Mouse (Mus musculus) embryonic stem cell, embryonic (primary cell): ENCODE data around the gene Cask.

Experiments used
- CTCF ChIA-PET, 4 experiments: fragments of 300-600 bp in 2 of 4; fragments of 350-600 bp in 2 of 4; sonication (Branson Sonifier 250); formaldehyde crosslinking; loops; one replicate each; lab custom pipeline; 2022; ENCODE audit warnings: inconsistent platforms in 2 of 4; lab: Charles Lee
- POLR2A ChIA-PET, 4 experiments: fragments of 300-600 bp in 2 of 4; fragments of 350-600 bp in 2 of 4; sonication (Branson Sonifier 250); formaldehyde crosslinking; loops; one replicate each; lab custom pipeline; 2022; ENCODE audit warnings: antibody characterized with exemption in 4 of 4, inconsistent platforms in 1 of 4; lab: Charles Lee

Gene Cask

DNA sequence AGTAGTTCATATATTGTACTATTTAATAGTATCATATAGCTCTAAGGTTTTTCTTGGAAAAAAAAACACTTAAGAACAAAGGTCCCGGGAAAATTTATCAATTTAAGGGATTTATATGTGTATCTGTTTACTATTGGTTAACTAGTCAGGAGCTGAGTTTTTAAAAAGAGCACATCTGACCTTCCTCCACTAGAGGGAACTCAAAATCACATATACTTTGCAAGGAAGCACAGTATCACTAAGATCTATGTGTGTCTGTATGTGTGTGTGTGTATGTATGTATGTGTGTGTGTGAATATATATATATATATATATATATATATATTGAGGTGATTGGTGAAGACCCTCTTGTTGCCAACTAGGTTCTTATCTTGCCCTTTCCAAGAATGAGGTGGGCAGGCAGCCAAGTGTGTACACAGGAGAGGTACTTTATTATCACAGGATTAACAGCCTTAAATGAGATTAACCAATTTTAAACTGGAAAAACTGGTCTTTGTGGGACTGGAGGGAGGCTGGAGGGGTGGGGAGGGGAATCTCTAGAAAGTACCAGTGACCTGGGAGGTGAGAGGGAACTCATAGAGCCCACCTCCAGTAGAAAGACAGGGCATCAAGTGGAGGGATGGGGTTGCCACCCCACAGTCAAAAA lies 121.2 kb downstream of the Cask start:
- POLR2A ChIA-PET = no interaction called here
- CTCF ChIA-PET = interaction anchor here in 1 of 4 experiments (0.6 kb wide), 1 partner anchor 132 kb away, joined by 5 read pairs; no protein-coding TSS in a partner anchor

DNA sequence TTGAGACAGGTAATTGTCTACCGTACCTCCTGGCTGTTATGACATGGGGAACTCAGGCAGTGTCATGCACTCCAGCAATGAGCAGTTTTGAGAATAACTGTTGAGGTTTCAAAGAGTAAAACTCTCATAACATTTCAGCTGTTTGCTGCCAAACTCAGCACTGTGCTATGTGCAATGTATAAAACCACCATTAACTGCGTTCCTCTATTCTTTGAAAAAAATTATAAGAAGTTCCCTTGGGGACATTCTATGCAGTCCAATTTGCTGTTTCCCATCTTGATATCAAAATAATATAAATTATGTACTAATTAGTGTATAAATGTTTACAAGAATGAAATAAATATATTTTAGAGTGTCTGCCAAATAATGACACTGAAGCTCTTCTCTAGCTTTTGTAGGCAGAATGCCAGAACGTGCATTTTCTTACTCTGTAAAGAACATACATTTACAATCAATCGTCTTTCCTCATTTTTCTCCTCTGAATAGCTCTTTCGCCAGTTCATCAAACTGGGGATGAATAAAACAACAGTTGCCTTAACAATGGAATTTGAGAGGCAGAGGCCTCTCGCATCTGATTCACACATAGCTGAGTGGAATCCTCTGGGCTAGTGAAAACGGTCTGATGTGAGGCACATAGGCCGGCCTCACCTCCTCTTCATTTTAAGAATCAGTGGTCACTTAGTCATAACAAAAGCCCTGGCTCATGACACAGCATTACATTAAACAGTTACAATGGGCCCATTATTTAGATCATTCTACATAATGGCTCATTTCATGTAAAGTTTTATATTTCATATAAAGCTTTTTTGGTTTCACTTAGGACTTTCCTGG lies 125.4 kb downstream of the Cask start:
- POLR2A ChIA-PET = no interaction called here
- CTCF ChIA-PET = interaction anchor here in 1 of 4 experiments (0.6 kb wide), 1 partner anchor 69 kb away, joined by 12 read pairs; no protein-coding TSS in a partner anchor

DNA sequence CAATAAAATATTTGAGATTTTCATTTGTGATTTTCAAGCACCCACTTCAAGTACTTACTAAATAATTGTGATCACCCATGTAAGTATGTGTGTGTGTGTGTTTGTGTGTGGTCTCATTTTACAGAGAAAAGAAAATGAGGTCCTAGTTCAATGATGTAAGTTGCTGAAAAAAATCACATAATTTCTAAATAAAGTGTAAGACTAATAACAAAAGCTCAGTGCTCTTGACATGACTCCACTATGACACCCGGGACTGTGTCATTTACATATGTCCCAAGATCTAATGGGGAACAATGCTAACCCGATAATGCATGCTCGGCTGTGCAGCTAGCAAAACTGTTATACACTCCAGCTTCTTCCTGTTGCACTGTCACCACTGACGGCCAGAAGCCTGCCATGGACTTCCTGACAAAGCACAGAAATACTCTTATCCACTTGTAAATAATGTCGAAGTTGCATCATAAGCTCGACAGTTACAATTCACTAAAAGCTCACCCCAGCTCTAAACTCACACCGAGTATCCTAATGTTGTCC lies 130.8 kb downstream of the Cask start:
- POLR2A ChIA-PET = interaction anchor here in 1 of 4 experiments (0.5 kb wide), 1 partner anchor 8 kb away, joined by 3 read pairs; no protein-coding TSS in a partner anchor

DNA sequence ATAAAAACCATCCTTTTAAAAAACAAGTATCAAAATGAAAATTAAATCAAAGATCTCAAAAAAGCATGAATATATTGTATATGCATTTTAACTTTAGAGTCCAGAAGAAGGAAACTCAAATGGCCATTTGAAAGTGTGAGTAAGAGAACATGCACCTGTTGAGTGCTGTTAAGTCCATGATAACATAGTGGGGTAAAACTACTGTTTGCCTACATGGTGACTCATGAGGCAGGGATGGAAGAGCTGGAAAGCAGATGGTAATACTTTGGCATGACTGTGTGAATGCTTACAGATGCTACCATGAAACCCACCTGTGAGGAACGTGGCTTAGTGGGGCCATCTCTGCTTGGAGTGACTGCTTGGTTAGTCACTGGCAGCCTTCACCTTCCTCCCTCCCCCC lies 132.9 kb downstream of the Cask start:
- ChIA-PET POLR2A (no interaction called here), CTCF (interaction anchor here in 1 of 4 experiments (0.5 kb wide), 1 partner anchor 1088 kb away, joined by 3 read pairs; no protein-coding TSS in a partner anchor)

More for the DNA sequence above, 130.8 kb downstream of the Cask start:
- CTCF ChIA-PET = no interaction called here

DNA sequence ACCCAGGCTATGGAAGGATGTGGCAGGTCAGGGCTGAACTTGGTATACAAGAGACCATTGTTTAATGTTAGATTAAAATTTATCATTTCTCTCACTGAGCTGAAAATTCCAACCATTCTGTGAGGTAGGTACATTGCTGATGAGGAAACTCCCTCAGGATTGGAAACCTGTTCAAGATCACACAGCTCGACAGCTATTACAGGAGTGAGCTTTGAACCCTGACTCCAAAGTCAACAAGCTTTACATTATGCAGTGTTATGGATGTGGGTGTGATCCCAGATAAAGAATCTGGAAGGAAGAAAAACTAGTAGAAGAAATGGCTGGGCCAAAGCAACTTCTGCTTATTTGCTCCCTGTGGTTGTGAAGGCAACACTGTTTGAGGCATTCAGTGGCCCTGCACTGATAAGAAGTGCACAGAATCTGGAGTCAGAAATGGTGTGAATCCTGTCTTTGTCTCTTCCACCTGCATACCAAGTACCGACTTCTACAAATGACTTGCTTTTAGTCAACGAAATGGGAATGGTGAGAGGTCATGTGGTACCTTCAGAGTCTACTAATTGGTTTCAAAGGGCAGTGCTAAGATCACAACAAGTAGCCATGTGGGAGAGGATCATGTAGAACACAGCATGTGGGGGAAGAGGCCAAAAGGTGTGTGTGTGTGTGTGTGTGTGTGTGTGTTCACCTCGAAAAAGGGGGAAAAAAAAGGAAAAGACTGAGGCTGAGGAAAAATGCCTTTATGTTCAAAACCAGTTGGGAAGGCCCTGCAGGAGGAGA lies 134.2 kb downstream of the Cask start:
- ChIA-PET CTCF (no interaction called here), POLR2A (no interaction called here)

DNA sequence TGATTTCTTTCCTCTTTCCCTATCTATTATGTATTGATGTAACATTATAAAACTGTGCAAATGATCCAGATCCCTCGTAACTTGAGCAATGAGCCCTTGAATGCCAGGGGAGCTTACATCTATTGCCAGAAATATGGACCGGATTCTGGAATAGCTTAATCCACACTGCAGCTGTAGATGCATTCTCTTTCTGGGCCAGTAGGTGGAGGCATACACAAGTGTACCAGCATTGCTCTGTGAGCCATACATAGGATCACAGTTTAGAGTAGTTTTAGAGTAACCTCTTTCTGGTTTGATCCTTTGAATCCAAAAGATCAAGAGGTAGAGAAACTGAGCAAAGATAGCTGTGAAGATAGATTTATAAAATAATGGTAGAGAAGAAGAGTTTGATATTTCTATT lies 141.0 kb downstream of the Cask start:
- ChIA-PET POLR2A (no interaction called here), CTCF (interaction anchor here in 2 of 4 experiments (0.6 to 0.8 kb wide), 2 partner anchors 88 to 417 kb away, joined by 3 to 14 read pairs; no protein-coding TSS in a partner anchor)

DNA sequence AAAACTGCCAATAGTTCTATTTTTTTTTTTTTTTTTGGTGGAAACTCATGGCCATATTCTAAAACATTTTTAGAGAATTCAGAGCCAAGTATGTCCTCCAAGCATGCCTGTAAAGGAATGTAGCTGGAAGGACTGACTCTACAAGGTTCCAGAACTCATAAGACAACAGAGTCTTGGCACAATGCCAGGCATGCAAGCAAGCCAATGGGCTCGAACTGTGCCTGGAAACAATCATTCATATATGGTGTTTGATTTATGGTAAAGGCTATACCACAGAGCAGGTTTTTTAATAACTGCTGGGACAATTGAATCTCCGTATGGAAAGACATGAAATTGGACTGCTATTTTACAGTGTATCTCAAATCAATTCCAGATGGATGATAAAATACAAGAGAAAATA lies 146.1 kb downstream of the Cask start:
- CTCF ChIA-PET = no interaction called here
- POLR2A ChIA-PET = no interaction called here

DNA sequence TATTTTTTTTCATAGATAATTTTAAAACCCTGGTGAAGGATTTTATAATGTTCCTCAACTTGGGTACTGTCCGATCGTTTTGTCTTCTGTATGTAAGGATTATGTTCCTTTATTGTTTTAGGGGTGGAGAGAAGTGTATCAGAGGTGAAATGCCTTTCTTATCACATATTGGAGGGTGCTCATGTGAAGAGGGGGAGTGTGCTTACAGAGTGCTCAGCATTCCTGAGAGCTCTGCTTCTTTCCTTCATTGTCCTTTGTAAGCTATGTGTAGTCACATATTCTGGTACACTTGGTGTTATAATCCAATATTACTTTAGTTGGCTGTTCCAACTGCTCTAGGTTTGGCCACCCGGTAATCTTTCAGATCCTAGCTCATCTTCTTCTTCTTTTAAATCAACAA lies 150.5 kb downstream of the Cask start:
- CTCF ChIA-PET = no interaction called here
- POLR2A ChIA-PET = no interaction called here

DNA sequence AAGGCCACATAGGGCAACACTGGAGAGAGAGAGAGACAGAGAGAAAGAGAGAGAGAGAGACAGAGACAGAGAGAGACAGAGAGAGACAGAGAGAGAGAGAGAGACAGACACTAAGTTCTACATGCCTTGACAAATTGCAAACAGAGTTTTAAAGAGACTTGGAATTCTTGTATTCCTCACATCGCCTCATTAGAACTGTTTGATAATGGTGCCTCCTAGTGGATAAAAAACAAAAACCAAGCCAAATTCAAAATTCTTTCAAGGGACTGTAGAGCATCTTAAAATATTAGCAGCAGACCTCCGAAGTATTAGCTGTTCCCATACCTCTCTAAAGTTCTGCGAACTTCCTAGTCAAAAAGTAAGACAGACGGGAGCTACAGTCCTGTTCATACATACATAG lies 159.3 kb downstream of the Cask start:
- CTCF ChIA-PET = no interaction called here

DNA sequence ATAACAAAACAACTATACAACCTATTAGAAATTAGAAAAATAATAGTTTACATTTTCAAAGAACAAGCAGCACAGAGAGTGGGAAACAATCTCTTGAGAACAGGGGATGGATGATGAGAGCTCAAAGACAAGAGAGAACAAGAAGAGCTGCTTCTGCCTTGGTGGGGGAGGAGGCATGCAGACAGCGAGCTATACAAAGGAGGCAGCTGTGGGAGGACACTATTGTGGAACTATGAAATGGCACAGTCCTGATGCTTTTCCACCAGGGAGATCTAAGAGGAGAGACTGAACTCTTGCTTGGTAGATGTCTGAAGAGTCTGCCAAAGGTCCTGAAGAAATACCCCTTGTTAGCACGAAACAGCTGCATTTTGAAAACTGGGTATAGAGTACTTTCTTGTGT lies 162.8 kb downstream of the Cask start:
- CTCF ChIA-PET = no interaction called here

More for the DNA sequence above, 159.3 kb downstream of the Cask start:
- POLR2A ChIA-PET = interaction anchor here in 1 of 4 experiments (0.7 kb wide), 1 partner anchor 526 kb away, joined by 3 read pairs; no protein-coding TSS in a partner anchor

DNA sequence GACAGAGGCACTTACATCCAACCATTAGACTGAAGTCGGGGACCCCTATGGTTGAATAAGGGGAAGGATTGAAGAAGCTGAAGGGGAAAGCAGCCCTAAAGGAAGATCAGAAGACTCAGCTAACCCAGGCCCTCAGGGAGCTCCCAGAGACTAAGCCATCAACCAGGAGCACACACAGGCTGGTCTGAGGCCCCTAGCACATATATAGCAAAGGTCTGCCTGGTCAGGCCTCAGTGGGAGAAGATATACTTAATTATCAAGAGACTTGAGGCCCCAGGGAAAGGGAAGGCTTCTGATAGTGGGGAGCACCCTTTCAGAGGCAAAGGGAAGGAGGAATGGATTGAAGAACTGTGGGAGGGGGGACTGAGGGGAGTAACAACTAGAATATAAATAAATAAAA lies 164.6 kb downstream of the Cask start:
- CTCF ChIA-PET = no interaction called here
- POLR2A ChIA-PET = no interaction called here

More for the DNA sequence above, 162.8 kb downstream of the Cask start:
- POLR2A ChIA-PET = no interaction called here

DNA sequence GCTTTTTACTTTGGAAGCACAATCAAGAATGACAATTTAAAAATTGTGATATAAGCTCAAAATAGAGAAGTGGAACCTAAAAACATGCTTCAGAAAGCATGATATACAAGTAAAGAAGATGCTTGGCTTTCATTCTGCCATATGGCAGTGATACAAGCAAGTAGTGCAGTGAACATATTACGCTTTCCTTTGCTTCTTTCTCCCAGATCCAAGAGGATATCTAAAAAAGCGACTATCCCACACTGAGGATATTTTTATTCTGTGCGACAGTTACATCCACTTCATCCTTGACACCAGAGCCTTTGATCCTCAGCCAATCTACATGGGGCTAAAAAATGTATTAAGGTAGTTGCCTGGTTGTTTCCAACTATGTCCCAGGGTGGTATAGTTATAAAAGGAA lies 169.4 kb downstream of the Cask start:
- ChIA-PET POLR2A (no interaction called here), CTCF (no interaction called here)

DNA sequence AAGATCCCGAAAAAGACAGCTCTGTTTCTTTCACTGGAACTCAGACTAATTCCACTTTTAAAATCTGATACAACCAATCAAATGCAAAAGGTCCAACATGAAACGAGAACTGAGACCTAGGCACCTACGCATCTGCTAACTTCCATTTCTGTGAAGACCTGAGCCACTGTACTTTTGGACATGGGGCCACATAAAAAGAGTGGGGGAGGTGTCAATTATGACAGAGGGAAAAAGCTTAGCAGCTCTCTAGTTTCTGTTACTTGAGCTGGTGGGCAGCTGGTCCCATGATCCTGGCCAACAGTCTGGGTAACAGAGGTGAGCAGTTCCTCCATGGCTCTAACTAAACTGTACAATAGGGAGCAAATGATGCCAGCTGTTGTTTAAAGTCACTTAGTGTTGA lies 178.2 kb downstream of the Cask start:
- ChIA-PET POLR2A (interaction anchor here in 1 of 4 experiments (1.0 kb wide), 1 partner anchor 328 kb away, joined by 13 read pairs; no protein-coding TSS in a partner anchor), CTCF (no interaction called here)

DNA sequence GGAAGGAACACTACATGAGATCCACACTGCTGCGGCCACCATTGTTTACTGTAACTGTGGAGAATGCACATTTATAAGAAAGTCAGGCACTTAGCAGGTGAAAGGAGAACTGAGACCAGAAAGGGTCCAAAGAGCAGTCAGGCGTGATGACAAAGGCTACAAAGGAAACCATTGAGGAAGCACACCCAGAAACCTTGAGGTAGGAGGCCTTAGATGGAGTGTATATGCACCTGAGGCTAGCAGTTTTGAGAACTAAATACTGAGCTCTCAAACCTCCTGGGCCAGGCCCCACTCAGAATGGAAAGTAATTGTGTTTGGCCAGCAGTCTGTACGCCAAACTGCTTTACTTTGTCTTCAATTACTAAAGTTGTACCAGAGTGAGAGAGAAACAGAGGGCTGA lies 180.8 kb downstream of the Cask start:
- CTCF ChIA-PET = no interaction called here
- POLR2A ChIA-PET = interaction anchor here in 1 of 4 experiments (1.1 kb wide), 1 partner anchor 12 kb away, joined by 3 read pairs; no protein-coding TSS in a partner anchor

DNA sequence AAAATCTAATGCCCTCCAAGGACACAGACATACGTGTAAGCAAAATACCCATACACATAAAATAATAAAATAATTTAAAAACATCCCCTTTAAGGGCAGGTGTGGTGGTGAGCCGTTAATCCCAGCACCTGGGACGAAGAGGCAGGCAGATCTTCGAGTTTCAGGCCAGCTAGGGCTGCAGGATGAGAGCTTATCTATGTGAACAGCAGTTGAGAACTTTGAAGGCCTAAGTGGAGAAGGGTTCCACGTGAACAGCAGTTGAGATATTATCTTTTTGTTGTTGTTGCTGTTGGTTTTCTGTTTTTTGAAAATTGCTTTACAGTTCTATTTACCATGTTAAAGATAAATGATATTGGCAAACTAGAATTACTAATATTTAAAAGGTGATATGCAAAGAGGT lies 182.3 kb downstream of the Cask start:
- CTCF ChIA-PET = interaction anchor here in 1 of 4 experiments (0.7 kb wide), 1 partner anchor 936 kb away, joined by 3 read pairs; no protein-coding TSS in a partner anchor
- POLR2A ChIA-PET = no interaction called here

DNA sequence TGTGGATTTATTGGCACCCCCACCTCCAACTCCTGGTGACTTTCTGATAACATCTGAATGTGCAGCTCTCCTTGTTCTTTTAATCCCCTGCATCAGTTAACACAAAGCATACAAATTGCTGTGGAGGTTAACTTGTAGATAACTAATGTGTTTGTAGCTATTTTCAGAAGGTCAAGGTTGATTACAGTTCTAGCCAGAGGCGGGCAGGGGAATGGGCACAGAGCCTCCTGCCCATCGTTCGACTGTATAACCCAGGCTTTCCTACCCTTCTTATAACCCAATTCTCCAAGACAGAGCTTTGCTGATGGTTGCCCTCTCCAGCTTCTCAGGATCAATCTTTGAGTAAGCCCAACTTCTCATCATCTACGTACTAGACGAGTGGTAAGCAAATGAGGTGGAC lies 190.1 kb downstream of the Cask start, which contains the start of gene Gpr82:
Gene Gpr82, plus strand, starts transcription at position 301 of the 400 bp plus-strand sequence.
- ChIA-PET POLR2A (no interaction called here), CTCF (no interaction called here)

DNA sequence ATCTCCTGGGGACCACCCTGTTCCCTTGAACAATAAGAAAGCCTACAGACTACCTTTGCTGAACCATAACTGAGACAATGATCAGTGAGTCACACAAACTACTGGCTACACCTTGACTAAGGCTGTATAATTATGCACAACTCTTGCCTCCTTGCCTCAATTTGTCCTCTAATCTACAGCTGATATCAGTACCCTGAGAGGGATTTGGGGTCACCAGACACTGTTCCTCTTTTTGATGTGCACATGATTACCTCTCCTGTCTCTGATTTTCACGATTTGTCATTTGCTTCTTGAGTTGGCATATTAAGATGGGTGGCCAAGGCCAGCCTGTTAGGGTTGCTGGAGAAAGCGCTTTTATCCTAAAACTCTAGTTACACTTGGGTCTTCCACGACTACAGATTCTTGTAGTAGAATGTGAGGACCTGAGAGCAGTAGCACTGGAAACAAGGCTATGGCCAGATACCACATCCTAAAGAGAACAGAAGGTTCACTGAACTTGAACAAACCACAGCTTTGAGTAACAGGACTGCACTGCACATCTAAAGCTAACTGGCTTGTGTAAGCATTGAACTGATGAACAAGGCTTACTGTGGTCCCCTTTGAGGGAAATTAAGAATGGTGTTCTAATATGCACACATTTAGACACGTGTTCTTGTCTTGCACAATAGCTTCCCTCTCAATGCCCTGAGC lies 191.8 kb downstream of the Cask start:
- CTCF ChIA-PET = interaction anchor here in 1 of 4 experiments (0.6 kb wide), 1 partner anchor 452 kb away, joined by 3 read pairs; no protein-coding TSS in a partner anchor
- POLR2A ChIA-PET = no interaction called here

DNA sequence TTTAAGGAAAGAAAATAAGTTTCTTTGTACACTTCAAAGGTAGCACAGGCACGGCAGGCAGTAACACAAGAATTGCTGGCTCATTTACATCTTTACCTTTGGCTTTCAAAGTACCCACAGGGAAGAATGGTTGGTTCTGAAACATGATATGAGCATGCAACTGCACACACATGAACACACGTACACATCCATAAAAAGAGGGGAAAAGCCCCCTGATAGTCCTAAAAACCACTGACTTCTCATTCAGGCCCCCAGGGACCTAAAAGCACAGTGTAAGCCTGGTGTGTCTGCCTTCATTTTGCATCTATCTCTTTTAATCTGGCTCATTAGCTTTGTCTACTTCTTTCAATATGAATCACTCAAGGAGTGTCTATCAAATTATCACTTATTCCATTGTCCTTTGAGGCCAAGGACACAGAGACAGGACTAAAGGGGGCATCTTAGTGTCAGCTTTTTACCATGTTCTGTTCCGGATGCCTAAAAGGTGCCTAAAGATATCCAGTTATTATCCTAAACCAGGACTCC lies 192.5 kb downstream of the Cask start:
- ChIA-PET POLR2A (no interaction called here), CTCF (no interaction called here)
